Mouse (Mus musculus) G1E (cell line): ENCODE data around the gene Abca3. TPM values are rescaled to one million over a fixed set of nuclear protein-coding genes. Genes with fewer than 3 reads are reported as not detected.

Experiments used
- ATAC-seq: 2 replicates; pipeline ENCODE4 v1.8.0; 2016; ENCODE audit warnings: mild to moderate bottlenecking; ENCODE audit not compliant: insufficient number of reproducible peaks, poor library complexity, low FRiP score, severe bottlenecking; ENCODE audit errors: extremely low read depth
- DNase-seq: peaks from one replicate; pipeline ENCODE4 v3.0.0; 2012; ENCODE audit warnings: low spot score
- H3K27me3 ChIP-seq: 2 replicates; pipeline ENCODE4 v1.6.1; 2012; ENCODE audit warnings: mild to moderate bottlenecking, low read length, inconsistent platforms; ENCODE audit not compliant: insufficient read depth
- H3K36me3 ChIP-seq: replicated peaks from 2 replicates; pipeline ENCODE3; 2012; ENCODE audit warnings: mild to moderate bottlenecking, inconsistent platforms
- H3K4me1 ChIP-seq: 2 replicates; pipeline ENCODE4 v1.6.1; 2012; ENCODE audit warnings: low read depth, low read length, inconsistent platforms, mixed read lengths; ENCODE audit not compliant: insufficient read depth
- H3K4me3 ChIP-seq: 2 replicates; pipeline ENCODE4 v1.5.1; 2012; ENCODE audit warnings: low read depth, mild to moderate bottlenecking, inconsistent platforms, low read length, moderate library complexity, mixed read lengths
- H3K9me3 ChIP-seq: replicated peaks from 2 replicates; pipeline ENCODE4 v1.6.1; 2012; ENCODE audit warnings: inconsistent platforms
- CTCF ChIP-seq: IDR thresholded peaks from 2 replicates; pipeline ENCODE4 v1.5.1; 2012; ENCODE audit warnings: low read depth, low read length, inconsistent platforms, mixed read lengths
- GATA1 ChIP-seq: IDR thresholded peaks from 2 replicates; pipeline ENCODE4 v1.6.1; 2012; ENCODE audit warnings: borderline replicate concordance, low read length, inconsistent platforms, mixed read lengths
- GATA2 ChIP-seq: IDR thresholded peaks from 2 replicates; pipeline ENCODE4 v1.6.1; 2012; ENCODE audit warnings: low read depth, low read length, inconsistent platforms, borderline replicate concordance
- POLR2AphosphoS5 ChIP-seq: IDR thresholded peaks from 2 replicates; pipeline ENCODE4 v1.6.1; 2012; ENCODE audit warnings: low read depth, low read length, inconsistent platforms; ENCODE audit not compliant: insufficient replicate concordance
- TAL1 ChIP-seq: conservative IDR thresholded peaks from 2 replicates; pipeline ENCODE4 v1.6.1; 2012; ENCODE audit warnings: low read depth, low read length, inconsistent platforms, mixed read lengths
- polyA plus RNA-seq: library from polyadenylated mRNA; stranded (reverse); fragments of >175 nt; gene quantifications from 2 replicates; pipeline ENCODE4 v1.2.3, GENCODE M21; 2012
- total RNA-seq, 2 experiments: library from RNA; stranded (forward) in 1 of 2; stranded (reverse) in 1 of 2; fragments of 200-1000 nt in 1 of 2; fragments of >200 nt in 1 of 2; fragmentation: Nextera tagmentation in 1 of 2; gene quantifications; 2 replicates each; pipeline ENCODE4 v1.2.3; 2014 to 2017

The Abca3 gene
- total and polyA plus RNA-seq, 3 experiments, result 24.0 to 68.9 (median 29.5) TPM

DNA sequence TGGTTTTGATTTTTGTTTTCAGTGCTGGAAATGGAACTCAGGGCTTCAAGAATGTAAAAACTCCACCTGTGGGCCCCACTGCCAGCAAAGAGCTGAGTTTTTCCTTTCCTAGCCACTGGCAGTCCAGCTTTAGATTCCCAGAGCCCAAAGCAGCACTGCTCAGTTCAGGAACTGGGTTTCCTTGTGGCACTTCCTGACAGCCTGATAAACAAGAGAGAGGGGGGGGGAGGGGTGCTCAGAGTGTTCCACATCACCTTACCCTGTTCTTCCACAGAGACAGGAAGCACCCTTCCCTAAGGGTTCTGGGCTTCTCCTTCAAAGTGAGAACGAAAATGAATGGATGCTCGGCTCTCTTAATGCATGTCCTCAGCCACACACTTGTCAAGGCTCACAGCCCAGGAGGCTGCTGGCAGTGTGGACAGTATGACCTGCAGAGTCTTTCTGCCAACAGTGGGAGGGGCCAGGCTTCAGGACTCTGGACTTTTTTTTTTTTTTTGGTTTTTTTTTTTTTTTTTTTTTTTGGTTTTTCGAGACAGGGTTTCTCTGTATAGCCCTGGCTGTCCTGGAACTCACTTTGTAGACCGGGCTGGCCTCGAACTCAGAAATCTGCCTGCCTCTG is 23.5 kb downstream of the Abca3 start:
- Histone ChIP-seq H3K9me3 (no peaks in the 10 kb centered on the region), H3K4me1 (peaks cover 5% of the 10 kb centered on the region; the same call in 1 of the 2 replicates), H3K36me3 (peaks cover 93% of the 10 kb centered on the region), H3K4me3 (no peak overlapping the region), H3K27me3 (no peaks in the 10 kb centered on the region)
- TF ChIP-seq CTCF (no peak), GATA1 (no peak), GATA2 (no peak), POLR2AphosphoS5 (no peak), TAL1 (no peak)
- no peak for ATAC-seq
- DNase-seq, result no peak

DNA sequence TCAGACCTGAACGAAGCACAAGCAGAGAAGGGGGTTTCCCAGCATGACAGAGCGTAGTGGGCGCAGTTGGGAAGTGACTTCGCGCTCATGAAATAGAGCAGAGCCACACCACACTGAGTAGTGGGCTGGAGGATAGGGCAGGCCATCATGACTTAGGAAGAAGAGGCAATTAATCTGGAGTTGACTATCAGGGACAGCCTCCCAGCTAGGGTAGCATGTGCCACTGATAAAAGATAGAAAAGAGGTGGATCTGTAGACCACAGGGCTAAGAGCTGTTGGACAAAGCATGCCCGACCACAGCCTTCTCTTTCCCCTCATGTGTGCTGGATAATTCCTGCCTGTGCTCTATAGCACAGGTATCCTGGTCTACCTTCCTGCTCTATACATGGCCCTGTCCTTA is 24.1 kb downstream of the Abca3 start:
- TF ChIP-seq POLR2AphosphoS5 (no peak), GATA2 (no peak)
- ATAC-seq (no peak), DNase-seq (no peak)
- Histone ChIP-seq H3K4me3 (no peak overlapping the region), H3K36me3 (peaks cover 89% of the 10 kb centered on the region), H3K27me3 (no peaks in the 10 kb centered on the region), H3K9me3 (no peaks in the 10 kb centered on the region), H3K4me1 (peaks cover 5% of the 10 kb centered on the region; the same call in 1 of the 2 replicates)

DNA sequence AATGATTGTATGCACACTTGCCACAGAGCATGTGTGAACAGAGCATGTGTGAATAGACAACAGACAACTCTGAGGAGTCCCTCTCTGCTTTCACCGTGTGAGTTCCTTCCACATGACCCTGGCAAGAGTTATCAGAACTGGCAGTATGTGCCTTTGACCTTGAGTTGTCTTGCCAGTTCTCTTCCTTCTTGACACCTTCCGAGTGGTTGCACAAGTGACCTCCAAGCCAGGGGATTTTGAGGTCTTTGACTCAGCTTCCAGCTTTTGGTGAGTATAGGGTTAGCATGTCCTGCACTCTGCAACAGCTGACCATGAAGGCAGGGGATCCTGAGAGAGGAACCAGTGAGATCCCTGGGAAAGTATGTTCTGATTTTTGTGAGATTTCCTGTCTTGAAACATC is 26.7 kb downstream of the Abca3 start:
- H3K4me1 ChIP-seq, result peaks cover 5% of the 10 kb centered on the region; the same call in 1 of the 2 replicates
- peaks cover 89% of the 10 kb centered on the region for H3K36me3 ChIP-seq
- no peak overlapping the region for H3K4me3 ChIP-seq
- H3K9me3 ChIP-seq, result no peaks in the 10 kb centered on the region
- DNase-seq, result no peak
- TF ChIP-seq TAL1, result no peak
- no peak for TF ChIP-seq POLR2AphosphoS5
- TF ChIP-seq GATA1, result no peak
- TF ChIP-seq GATA2, result no peak
- no peak for TF ChIP-seq CTCF
- no peaks in the 10 kb centered on the region for H3K27me3 ChIP-seq
- ATAC-seq, result no peak

DNA sequence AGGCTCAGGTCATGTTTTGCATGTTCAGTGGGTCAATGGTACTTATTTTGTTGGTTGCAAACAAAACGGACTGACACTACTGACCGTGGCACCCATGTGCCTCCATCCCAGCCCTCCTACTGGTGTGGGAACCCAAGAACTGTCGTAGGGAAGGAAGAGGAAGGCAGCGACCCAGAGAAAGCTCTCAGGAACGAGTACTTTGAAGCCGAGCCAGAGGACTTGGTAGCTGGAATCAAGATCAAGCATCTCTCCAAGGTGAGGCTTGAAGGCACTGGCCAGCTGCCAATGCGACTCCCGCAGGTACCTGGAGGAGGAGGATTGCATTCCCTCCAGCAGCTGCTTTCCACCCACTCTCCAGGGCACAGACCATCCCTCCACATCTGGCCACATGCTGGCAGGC is 32.0 kb downstream of the Abca3 start:
- H3K4me3 ChIP-seq, result no peak overlapping the region
- DNase-seq, result no peak
- no peak for ATAC-seq
- H3K4me1 ChIP-seq, result no peaks in the 10 kb centered on the region
- H3K36me3 ChIP-seq, result peaks cover 89% of the 10 kb centered on the region
- no peaks in the 10 kb centered on the region; the same call in 1 of the 2 replicates for H3K9me3 ChIP-seq
- TF ChIP-seq GATA2, result no peak
- no peak for TF ChIP-seq POLR2AphosphoS5
- no peak for TF ChIP-seq GATA1
- no peak for TF ChIP-seq TAL1
- TF ChIP-seq CTCF, result no peak
- no peaks in the 10 kb centered on the region for H3K27me3 ChIP-seq

DNA sequence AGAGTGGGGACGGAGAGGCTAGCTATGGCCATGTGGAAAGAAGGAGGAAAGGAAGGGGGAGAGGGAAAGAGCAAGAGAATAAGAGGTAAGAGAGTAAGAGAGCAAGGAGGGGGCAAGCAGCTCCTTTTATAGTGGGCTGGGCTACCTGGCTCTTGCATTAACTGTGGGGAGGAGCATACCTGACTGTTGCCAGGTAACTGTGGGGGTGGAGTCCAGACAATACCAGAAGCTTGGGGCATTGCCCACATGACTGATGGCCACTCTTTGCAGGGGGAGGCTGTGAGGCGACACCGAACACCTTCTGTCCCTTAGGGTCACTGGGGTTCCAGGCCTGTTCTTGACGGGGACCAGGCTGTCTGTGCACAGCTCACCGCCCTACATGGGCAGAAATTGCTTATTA is 37.0 kb downstream of the Abca3 start:
- no peak for DNase-seq
- no peak for TF ChIP-seq POLR2AphosphoS5
- no peak for TF ChIP-seq CTCF
- no peak for TF ChIP-seq GATA2
- no peak for TF ChIP-seq GATA1
- TF ChIP-seq TAL1, result no peak
- H3K4me1 ChIP-seq, result no peaks in the 10 kb centered on the region
- peaks cover 95% of the 10 kb centered on the region for H3K36me3 ChIP-seq
- ATAC-seq, result no peak
- no peaks in the 10 kb centered on the region for H3K27me3 ChIP-seq
- no peak overlapping the region for H3K4me3 ChIP-seq
- no peaks in the 10 kb centered on the region; the same call in 1 of the 2 replicates for H3K9me3 ChIP-seq

DNA sequence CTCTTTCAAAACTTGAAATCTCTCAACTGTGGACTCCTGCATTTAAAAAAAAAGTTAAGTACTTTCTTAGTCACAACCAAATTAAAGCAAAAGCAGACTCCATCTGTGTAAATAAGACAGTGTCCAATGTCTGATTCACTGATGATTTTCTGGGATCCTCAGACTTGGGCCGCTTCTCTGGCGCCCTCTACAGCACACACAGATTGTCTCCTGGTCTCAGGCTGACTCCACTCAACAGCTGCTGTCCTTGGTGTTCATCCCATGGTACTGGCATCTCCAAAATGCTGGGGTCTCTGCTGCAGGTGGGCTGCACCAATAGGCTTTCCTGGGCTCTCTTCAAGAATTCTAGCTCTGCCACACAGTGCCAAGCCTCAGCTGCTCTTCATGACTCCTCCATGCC is 38.1 kb downstream of the Abca3 start:
- no peak for TF ChIP-seq TAL1
- TF ChIP-seq CTCF, result no peak
- TF ChIP-seq POLR2AphosphoS5, result no peak
- no peak for TF ChIP-seq GATA2
- TF ChIP-seq GATA1, result no peak
- no peaks in the 10 kb centered on the region; the same call in 1 of the 2 replicates for H3K9me3 ChIP-seq
- DNase-seq, result no peak
- ATAC-seq, result no peak
- no peaks in the 10 kb centered on the region for H3K27me3 ChIP-seq
- H3K36me3 ChIP-seq, result peaks cover 91% of the 10 kb centered on the region
- H3K4me1 ChIP-seq, result no peaks in the 10 kb centered on the region
- H3K4me3 ChIP-seq, result no peak overlapping the region

DNA sequence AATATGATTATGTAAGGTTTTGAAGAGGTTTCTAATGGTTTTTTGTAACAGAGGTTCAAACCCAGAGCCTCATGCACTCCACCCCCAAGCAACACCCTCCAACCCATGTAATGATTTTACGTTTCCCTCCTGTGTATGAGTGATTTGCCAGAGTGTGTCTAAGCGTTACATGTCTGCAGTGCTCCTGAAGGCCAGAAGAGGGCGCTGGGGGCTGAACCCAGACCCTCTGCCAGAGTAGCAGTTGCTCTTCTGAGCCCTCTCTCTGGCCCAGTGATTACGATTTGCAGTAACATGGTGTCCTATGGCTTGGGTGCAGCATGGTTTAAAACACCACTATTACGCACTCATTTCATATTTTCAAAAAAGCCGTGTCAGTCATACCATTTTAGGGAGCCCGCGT is 39.4 kb downstream of the Abca3 start:
- no peaks in the 10 kb centered on the region for H3K4me1 ChIP-seq
- TF ChIP-seq GATA1 (no peak), CTCF (no peak), GATA2 (no peak), POLR2AphosphoS5 (no peak), TAL1 (no peak)
- no peak for ATAC-seq
- H3K27me3 ChIP-seq, result no peaks in the 10 kb centered on the region
- no peaks in the 10 kb centered on the region; the same call in 1 of the 2 replicates for H3K9me3 ChIP-seq
- H3K36me3 ChIP-seq, result peaks cover 88% of the 10 kb centered on the region
- DNase-seq, result no peak
- H3K4me3 ChIP-seq, result no peak overlapping the region
